Mouse (Mus musculus) retina, postnatal 7 days (tissue): Measurements from ENCODE around the gene Gadd45gip1.

Experiments
- DNase-seq: peaks from one replicate; pipeline ENCODE4 v3.0.0-alpha.2; 2012; ENCODE audit warnings: low read depth, low spot score

Gadd45gip1 gene

DNA sequence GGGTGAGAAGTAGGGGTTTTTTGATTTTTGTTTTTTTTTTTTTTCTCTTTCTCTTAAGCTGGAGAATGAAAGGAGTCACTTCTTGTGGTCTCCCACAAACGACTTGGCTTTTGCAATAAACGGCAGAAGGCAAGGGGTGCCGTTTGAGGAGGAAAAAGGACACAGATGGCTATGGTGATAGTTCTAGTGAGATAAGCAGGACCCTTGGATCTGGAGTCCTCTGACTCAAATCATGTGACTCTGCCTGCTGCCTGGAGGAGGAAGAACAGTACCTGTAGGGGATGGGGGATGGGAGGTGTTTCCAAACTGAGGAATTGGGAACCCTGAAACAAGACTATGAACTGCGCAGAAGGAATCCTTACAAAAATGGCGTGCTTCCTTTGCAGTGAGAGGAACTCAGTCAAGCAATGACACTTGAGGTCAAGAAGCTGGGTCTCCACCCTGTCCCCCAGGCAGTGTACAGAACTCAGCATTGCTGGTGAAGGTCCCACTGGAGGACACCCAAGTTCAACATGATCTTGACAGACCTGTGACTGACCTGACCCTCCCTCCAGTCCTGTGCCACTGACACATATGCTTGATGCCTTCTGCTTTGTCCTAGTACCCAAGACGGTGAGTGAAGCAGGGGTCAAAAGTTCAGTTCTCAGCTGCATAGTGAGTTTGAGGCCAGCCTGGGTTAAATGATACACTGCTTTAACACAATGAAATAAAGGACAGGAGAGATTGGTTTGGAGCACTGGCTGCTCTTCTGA lies 16.5 kb downstream of the Gadd45gip1 start:
- DNase-seq: no peak

DNA sequence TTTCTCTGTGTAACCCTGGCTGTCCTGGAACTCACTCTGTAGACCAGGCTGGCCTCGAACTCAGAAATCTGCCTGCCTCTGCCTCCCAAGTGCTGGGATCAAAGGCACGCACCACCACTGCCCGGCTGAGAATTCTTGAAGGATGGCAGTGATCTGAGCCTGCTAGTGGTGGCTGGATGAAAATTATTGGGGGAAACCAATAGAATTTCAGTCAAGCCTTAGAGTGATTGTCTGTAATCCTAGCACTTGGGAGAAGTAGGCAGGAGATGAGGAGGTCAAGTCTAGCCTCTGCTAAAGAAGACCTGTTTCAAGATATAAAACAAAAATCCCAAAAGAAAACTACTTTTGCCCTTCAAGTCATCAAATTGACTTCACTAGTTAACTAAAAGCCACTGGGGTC lies 25.1 kb downstream of the Gadd45gip1 start:
- DNase-seq: no peak

DNA sequence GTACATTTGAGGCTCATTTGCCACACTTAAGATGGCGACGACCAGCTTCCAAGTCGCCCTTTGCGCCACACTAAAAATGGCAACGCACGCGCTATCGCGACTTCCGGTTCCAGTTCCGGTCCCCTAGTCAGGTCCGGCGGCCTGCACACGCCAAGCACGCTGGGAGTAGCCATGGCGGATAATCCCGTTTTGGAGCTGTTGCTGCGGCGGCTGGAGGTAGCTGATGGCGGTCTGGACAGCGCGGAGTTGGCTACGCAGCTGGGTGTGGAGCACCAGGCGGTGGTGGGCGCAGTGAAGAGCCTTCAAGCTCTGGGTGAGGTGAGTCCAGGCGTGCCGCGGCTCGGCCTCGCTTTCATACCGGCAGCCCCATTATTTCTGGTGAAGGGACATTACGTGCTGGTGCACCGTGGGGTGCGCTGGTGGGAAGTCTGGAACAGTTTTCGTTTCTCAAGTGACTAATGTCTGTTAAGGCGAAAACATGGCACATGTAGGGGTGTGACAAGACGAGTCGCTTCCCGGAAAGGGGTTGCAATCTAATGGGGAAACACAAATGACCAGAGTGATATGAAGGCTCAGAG lies 25.6 kb downstream of the Gadd45gip1 start, which contains the start of gene Farsa:
Gene Farsa, plus strand, starts transcription at position 126 of the 578 bp plus-strand sequence.
- peak; percentile 95 for DNase-seq

DNA sequence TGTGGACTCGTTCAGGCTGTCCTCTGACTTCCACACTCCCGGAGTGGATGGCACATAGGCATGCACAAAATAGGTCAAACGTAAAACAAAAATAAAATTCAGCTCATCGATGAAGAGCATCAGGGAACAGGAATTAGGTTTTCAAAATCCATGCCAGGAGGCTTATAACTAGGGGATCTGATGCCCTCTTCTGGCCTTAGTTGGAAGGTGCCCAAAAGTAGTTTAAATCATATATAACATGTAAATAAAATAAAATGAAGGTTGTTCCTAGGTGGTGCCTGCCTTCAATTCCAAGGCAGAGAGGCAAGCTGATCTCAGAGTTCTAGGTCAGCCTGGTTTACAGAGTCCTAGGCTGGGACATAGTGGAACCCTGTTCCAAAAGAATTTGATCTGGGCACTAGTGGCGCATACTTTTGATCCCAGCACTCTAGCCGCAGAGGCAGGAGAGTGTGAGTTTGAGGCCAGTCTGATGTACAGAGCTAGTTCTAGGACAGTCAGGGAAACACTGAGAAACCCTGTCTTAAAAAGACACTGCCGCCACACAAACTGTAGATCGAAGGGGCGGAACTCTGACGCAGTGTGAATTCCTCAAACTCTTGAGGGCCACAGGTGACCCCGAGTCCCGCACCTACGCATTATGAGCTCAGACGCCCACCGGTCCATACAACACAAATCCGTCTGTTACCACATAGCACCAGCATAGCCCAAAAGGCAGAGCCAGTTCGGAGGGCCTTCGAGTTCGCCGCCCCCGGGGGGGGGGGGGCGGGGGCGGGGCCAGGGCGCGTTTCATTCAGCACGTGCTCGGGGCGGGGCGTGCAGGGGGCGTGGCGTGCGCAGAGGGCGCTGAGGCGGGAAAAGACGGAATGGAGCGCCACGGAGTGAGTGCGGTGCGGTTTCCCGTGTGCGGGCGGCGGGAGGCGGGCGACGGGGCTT lies 40.3 kb downstream of the Gadd45gip1 start, which contains the start of gene Syce2:
Gene Syce2, plus strand, starts transcription at position 736 of the 933 bp plus-strand sequence.
- DNase-seq: peak; percentile 67

DNA sequence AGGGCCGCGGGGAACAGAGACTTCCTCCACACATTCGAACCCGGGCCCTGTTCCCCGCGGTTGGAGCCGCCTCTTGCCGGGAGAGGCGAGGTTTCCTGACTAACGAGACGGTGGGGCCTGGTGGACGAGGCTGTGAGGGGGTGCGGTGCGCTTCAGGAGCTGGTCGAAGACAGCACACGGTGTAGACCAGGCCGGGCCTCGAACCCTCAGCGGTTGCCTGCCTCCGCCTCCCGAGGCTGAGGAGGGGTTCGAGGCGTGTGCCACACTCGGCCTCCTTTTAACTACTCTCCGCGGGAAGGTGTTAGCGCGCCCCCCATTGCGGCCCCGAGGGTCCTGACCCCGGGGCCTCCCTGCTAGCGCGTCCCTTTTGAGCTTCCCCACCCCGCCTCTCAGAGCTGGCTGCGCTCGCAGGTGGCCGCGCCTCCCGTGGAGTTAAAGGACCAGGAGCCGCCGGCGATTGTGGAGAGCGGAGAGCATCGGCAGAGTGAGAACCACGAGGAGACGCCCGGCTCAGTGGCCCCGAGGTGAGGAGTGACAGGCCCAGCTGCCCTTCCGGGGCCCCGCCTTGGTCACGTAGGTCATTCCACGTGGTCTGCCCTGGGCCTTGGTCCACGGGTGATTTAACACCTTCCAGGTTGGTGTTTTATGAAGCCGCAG lies 41.1 kb downstream of the Gadd45gip1 start:
- no peak for DNase-seq

DNA sequence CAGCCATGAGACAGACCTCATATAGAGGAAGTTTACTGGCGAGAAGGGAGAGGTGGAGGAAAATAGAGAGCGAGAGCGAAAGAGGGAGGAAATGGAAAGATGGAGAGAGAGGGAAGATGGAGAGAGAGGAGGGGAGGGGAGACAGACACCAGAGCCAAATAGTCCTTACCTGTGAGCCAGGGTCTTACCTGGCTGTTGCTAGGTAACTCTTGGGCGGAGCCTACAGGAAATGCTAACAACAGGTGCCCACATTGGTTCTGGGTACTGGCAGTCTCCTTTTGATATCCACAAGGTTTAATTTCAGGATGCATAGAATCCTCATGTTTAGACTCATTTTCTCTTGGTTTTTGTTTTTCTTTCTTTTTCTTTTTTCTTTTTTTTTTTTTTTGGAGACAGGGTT lies 41.7 kb downstream of the Gadd45gip1 start:
- DNase-seq: no peak

DNA sequence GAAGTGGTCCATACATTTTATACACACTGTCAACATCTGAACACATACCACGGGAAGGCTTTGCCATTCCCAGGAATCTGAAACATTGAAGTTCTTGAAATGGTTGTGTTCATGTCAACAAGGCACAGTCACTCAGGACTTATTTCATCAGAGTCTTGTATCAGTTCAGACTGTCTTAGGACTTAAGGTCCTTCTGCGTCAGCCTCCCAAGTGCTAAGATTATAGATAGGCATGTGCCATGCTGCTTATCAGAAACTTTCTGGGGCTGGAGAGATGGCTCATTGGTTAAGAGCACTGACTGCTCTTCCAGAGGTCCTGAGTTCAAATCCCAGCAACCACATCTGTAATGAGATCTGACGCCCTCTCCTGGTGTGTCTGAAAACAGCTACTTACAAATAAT lies 43.0 kb downstream of the Gadd45gip1 start:
- DNase-seq: no peak

DNA sequence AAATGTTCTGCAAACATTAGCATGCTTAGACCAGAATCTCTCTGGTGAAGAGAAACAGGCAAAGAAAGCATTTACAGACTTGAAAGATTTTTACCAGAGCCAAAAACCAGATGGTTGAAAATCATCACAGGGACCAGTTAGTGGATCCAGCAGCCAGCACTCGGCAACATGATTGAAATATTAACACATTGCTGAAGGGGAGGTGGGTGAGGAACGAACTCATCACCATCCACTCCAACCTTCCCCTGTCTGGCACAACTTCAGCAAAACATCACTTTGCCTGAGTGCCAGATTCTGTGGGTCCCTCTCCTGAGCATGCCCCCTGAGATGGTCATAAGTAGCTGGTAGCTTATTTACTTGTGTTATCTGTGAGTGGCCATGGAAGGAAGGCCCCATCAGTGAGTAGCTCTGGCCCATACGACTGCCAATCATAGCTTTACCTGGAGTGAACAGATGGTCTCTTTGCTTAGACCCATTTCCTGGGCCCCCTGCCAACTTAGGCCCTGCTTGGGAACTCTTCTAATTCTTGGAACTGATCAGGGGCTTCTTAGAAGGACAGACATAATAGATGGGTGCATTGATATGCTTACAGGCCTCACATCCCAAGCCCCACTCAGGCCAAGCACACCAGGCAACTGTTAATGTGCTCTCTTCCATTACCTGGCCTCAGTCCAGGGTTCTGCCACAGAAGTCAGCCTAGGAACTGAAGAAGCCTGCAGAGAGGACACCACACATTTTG lies 46.1 kb downstream of the Gadd45gip1 start:
- DNase-seq: no peak

DNA sequence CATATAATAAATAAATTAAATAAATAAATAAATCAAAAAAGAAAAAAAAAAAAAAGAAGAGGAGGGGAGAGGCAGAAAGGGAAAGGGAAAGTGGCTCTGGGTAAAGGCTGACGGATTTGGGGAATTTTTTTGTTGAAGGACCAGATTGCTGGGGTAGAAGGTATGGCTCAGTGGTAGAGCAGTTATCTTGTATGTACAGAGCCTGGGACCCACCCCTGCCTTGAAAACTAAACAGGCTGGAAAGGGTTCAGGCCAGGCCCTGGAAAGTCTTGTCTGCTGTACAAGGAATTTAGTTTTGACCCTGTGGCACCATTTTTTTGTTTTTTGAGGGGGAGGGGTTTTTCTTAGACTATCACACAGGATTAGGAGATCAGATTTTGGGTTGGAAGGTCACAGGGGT lies 47.6 kb downstream of the Gadd45gip1 start:
- DNase-seq: no peak

DNA sequence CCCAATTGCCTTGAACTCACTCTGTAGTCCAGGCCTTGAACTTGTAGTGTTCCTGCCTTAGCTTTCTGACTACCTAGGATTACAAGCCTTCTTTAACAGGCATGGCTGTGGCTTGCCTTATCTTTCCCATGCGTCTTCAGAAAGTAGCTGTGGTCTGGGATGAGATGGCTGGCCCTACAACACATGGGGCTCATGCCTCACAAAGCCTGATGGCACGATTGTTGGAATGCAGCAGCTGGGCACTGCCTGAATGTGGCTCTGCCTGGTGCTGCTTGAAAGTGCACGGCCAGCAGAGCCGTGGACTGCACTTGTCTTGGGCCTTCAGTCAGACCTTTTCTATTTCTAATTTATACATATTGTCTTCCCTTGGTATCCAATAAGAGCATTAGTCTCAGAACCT lies 53.4 kb downstream of the Gadd45gip1 start:
- no peak for DNase-seq
